Mouse (Mus musculus) layer of hippocampus, postnatal 10 days (tissue): ENCODE data around the gene Olfr495. TPM values are rescaled to one million over a fixed set of nuclear protein-coding genes. Genes with fewer than 3 reads are reported as not detected.

Source experiments
- DNase-seq, 2 experiments: peaks; one replicate each; pipeline ENCODE4 v3.0.0; 2021; ENCODE audit warnings: low spot score in 2 of 2
- long read RNA-seq: library from polyadenylated mRNA; stranded (forward); transcript quantifications from one replicate; pipeline ENCODE4 v2.0.0, GENCODE M21; 2023
- total RNA-seq, 2 experiments: library from RNA; stranded (reverse); gene quantifications; 2 replicates each; pipeline ENCODE4 v1.2.3; 2021

The Olfr495 gene
- not detected for total RNA-seq
- long read RNA-seq: 0 reads

- no peak for DNase-seq
Observed at GRCm38 (mm10) chr7:108392867-108393266, at the start of gene Olfr495. Gene Olfr495, plus strand, starts transcription at chr7:108393167.

- no peak for DNase-seq
Observed at GRCm38 (mm10) chr7:108346879-108347278, 46.1 kb upstream of the Olfr495 start, which contains the start of gene Olfr493. Gene Olfr493, minus strand, starts transcription at chr7:108346979.

- DNase-seq: no peak
Observed at GRCm38 (mm10) chr7:108365035-108365434, 27.9 kb upstream of the Olfr495 start, which contains the start of gene Olfr494. Gene Olfr494, plus strand, starts transcription at chr7:108365335.

DNA sequence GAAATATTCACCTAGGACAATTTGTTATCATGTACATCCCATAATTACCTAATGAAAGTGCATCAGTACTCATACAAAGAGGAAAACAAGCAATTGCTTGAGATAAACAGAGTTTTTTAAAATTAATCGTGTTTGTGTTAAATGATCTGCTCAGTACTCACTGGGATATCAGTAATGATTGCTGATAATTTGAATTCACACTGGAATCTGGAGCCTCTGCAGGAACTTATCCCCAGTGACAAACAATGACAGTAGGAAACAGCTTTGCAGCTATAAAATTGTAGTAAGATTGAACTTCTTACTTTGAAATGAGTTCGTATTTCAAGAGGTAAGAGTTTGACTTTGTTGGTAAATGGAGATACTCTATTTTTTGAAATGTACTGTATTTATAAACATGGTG is 27.2 kb downstream of the Olfr495 start, which contains the start of gene Olfr497:
Gene Olfr497 (plus strand): TSS at position 301 of the 400 bp plus-strand sequence.
- no peak for DNase-seq

Other genes starting within 250 kb of the Olfr495 start
- gene Olfr485, start 233.3 kb upstream of the Olfr495 start, total RNA-seq: not detected
- not detected for gene Olfr486, start 220.4 kb upstream of the Olfr495 start, total RNA-seq
- not detected for gene Olfr487, start 178.5 kb upstream of the Olfr495 start, total RNA-seq
- not detected for gene Olfr488, start 134.8 kb upstream of the Olfr495 start, total RNA-seq
- not detected for gene Olfr490, start 104.2 kb upstream of the Olfr495 start, total RNA-seq
- not detected for gene Olfr491, start 79.7 kb upstream of the Olfr495 start, total RNA-seq
- gene Olfr492, start 69.5 kb upstream of the Olfr495 start, total RNA-seq: not detected
- not detected for gene Olfr493, start 46.2 kb upstream of the Olfr495 start, total RNA-seq
- not detected for gene Olfr494, start 27.8 kb upstream of the Olfr495 start, total RNA-seq
- gene Olfr497, start 27.3 kb downstream of the Olfr495 start, total RNA-seq: not detected
- gene Olfr498, start 72.2 kb downstream of the Olfr495 start, total RNA-seq: not detected
- not detected for gene Olfr502, start 131.9 kb downstream of the Olfr495 start, total RNA-seq
- gene Olfr503, start 151.4 kb downstream of the Olfr495 start, total RNA-seq: not detected
- not detected for gene Olfr504, start 172.6 kb downstream of the Olfr495 start, total RNA-seq
- not detected for gene Olfr506, start 217.6 kb downstream of the Olfr495 start, total RNA-seq
- not detected for gene Olfr507, start 228.6 kb downstream of the Olfr495 start, total RNA-seq
- gene Olfr508, start 236.8 kb downstream of the Olfr495 start, total RNA-seq: not detected